Mouse (Mus musculus) urinary bladder, postnatal 4 days (tissue): ENCODE data around the gene Gm20388.

Experiments
- DNase-seq, 2 experiments: peaks; one replicate each; pipeline ENCODE4 v3.0.0; 2021 to 2022; ENCODE audit warnings: low spot score in 2 of 2

The Gm20388 gene

DNA sequence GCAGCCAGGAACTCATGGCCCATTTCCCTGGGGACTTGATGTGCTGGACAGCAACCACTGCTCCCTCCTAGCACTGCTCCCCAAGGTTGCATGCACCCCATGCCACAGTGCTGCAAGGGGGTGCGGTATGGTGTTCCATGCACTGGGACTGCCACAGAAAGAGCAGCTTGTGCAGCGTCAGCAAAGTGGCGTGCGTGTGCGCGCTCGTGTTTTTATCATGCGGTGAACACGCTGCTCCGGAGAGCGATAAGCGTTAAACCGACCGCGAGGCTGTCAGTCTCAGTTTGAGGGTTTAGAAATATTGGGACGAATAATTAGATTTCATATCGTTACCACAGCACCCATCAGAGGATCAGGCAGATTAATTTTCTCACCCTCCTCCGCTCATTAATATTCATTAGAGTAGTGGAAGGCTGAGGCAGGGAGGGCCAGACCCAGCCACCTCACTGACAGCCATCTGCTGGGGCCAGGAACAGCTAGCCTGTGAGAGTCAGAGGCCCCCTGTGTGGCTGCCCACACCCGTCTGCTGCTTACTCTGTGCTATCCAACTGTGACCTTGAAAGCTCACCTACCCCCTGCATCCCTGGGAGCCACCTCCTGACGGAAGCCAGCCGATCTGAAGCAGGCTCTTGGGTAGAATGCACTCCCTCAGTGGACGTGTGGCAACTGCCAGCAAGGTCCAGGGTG lies 2419.1 kb downstream of the Gm20388 start:
- no peak for DNase-seq

- DNase-seq, result no peak
Measured at GRCm38 (mm10) chr8:122330446-122331133, 2419.9 kb downstream of the Gm20388 start.

DNA sequence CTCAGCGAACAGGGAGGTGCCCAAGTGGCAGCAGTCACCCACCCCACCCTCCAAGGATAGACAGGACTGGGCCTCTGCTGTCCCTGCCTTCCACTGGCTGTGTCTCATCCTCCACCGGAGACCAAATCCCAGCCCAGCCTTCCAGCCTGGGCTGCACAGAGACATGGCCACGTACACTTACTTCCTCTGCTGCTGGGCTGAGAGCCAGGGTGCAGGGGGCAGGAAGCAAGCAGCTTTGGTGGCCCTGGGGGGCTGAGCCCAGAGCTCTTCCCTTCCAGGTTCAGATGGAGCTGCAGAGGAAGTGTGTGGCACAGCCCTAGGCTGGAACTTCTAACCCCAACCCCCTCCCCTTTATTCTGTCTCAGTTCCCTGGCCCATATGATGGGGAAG lies 2420.5 kb downstream of the Gm20388 start:
- peak in 1 of 2 experiments; percentile 42 for DNase-seq

- peak; percentile 75 to 77 for DNase-seq
Measured at GRCm38 (mm10) chr8:122332753-122333506, 2422.3 kb downstream of the Gm20388 start.

DNA sequence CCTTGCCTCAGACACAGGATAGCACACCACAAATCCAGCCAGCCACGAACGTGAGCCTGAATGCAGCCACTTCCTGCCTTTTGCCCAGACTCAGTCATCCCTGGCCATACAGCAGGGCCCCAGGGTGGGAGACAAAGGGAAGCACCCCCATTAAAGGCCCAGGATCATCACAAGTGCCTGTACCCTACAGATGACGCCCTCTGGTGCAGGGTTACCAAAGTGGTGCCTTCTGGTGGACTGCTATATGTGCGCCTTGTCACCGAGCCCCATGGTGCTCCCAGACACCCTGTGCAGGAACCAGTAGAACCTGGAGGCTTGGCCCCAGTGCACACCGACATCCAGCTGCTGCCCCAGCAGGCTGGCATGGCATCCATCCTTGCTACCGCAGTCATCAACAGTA lies 2422.9 kb downstream of the Gm20388 start:
- DNase-seq, result no peak

DNA sequence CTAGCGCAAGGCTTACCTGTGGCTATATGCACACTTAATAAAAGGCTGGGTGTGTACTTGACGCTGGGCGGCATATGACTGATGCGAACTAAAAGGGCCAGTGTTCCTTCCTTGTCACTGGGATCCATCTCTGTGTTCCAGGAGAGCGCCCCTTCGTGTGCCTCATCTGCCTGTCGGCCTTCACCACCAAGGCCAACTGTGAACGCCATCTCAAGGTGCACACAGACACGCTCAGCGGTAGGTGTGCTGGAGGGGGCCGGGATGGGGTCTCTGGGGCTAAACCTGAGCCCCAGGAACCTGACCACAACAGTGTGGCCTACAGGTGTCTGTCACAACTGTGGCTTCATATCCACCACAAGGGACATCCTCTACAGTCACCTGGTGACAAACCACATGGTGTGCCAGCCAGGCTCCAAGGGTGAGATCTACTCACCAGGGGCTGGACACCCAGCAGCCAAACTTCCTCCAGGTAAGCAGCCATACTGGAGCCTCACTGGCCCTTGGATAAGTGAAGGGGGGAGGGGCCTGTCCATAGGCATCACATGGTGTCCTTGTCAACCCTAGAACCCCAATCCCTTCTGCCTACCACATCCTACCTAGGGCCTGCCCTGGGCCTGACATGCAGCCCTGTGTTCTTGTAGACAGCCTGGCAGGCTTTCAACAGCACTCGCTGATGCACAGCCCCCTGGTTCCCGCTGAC lies 2424.3 kb downstream of the Gm20388 start:
- DNase-seq, result no peak

DNA sequence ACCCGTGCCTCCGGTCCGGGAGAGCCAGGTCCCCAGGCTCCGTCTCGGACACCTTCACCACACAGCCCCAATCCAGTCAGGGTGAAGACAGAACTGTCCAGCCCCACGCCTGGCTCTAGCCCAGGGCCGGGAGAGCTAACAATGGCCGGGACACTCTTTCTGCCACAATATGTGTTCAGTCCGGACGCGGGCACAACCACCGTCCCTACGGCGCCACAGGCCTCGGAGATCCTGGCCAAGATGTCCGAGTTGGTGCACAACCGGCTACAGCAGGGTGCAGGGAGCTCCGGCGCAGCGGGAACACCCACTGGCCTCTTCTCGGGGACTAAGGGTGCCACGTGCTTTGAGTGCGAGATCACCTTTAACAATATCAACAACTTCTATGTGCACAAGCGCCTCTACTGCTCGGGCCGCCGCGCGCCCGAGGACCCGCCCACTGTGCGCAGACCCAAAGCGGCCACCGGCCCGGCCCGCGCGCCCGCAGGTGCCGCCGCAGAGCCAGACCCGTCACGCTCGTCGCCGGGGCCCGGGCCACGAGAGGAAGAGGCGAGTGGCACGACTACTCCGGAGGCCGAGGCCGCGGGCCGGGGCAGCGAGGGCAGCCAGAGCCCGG lies 2425.1 kb downstream of the Gm20388 start:
- no peak for DNase-seq

- DNase-seq, result no peak
Measured at GRCm38 (mm10) chr8:122336251-122336910, 2425.7 kb downstream of the Gm20388 start.

DNA sequence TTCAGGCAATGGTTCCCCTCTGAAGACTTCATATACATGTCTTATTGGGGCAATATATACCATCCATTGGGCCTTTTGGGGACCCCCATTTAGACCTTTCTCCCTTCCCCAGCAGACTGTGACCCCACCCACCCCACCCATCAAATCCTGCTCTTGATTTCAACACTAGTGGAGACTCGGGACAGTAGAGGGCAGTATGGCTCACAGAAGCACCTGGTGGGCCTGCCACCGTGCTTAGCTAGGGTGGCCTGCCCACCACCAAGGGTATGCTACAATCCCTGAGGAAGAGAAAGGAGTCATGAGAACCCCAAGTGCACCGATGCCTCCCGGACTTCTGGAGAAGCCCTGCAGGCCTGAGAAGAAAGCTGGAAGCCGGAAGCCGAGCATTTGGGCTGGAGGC lies 2428.2 kb downstream of the Gm20388 start:
- DNase-seq, result no peak

DNA sequence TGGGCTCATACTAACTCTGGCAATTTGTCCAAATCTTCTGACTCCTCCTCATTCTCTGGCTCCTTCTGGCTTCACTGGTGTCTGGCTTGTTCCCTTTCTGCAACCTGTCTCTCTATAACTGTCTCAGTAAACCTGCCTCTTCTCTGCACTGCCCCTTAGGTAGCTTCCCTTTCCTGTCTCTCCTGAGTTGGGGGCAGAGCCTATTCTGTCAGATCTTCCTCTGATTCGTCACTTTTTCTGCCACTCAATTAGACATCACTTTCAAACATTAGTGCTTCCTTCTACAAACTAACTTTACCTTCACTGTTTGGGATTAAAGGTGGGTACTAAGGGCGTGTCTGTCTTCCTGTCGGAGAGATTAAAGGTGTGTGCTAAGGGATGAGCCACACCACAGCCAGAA lies 2430.1 kb downstream of the Gm20388 start:
- no peak for DNase-seq

DNA sequence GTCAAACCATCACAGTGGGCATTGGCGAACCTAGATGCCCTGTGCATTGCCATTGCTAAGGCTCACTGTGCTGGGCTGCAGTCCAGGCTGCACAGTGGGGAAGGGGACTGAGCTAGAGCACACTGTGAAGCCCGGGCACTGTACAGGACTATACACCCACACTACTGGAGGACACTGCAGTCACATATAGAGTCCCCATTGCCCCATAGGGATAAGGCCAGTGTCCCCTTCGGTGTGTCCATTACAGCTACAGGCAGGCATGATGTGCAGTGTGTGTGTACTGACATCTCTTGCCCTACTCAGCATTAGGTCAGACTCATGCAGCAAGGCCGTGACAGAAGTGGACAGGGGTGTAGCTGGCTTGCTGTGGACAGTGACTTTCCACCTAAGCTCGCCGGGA lies 2431.1 kb downstream of the Gm20388 start:
- no peak for DNase-seq

DNA sequence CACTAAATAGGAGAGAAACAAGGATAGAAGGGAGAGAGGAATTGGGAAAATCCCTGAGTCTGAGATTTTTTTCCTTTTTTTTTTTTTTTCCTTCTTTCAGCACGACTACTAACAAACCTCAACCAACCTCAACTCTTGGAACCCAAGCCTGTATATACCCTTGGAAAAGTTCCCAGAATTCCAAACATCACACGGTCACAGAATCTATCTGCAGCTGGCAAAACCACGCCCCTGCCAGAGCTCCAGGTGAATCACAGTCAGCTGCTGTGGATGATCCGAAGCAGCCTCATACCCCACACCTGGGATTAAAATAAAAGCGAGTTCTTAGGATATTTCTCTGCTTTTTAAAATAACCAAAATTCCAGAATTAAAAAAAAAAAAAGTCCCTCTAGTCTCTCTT lies 2431.7 kb downstream of the Gm20388 start:
- no peak for DNase-seq

- no peak for DNase-seq
Measured at GRCm38 (mm10) chr8:122342806-122343209, 2432.2 kb downstream of the Gm20388 start.

GRCm38 (mm10) chr8:122343341-122343740 lies 2432.7 kb downstream of the Gm20388 start:
- DNase-seq, result no peak

DNA sequence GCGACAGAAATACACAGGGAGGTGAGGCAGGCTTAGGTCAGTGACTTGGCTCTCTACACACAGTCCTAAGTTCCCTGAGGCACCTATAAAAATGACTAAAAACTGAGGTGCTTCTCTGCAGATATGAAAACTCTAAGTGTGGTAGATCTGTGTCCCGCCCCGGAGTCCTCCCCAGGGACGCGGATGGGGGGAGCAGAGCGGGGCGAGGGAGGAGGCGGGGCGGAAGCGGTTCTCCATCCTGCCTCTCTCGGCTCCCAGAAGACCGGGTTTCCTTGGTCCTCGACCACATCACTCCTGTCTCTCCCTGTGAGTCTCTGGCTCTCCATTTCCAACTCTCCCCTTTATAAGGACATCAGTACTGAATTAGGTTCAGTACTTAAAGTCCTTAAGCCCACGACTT lies 2433.1 kb downstream of the Gm20388 start:
- DNase-seq, result no peak

- DNase-seq, result no peak
Measured at GRCm38 (mm10) chr8:122344219-122344618, 2433.6 kb downstream of the Gm20388 start.

DNA sequence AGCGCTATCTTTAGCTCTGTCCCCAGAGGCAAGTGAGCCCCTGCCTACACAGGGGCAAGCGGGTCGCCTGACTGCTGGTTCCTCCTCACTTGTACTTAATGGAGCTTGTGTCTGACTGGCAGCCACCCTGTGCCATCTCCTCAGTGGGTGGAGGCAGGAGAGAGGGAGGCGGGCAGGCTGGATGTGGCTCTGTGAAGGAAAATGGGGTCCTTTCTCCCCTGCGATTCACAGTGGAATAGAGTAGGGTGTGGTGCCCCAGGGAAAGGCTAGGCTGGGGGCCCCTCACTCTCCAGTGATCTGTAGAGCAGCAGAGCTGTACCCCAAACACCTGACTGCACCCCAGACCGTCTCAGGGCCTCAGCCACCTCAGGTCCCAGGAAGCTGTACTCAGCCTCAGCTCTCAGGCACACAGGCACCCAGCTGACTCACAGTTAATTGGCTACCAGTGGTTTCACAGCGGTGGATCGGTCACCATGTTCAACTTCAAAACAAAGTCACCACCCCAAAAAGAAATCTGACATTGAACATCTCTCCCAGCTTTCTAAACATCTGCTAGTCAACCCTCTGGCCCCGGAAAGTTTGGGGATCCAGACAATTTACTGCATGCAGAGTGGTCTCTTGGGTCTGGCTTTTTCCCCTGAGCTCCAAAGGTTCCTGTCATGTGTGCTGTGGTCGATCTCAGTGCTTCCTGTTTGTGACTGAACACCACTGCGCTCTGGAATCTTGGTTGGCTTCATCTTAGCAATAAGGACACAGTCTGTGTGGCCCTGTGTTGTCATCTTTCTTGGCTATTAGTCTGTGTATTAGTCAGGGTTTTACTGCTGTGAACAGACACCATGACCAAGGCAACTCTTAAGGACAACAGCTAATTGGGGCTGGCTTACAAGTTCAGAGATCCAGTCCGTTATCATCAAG lies 2434.8 kb downstream of the Gm20388 start:
- DNase-seq, result no peak

- DNase-seq, result no peak
Measured at GRCm38 (mm10) chr8:122347811-122348552, 2437.3 kb downstream of the Gm20388 start.
